Mouse (Mus musculus) gastrocnemius, postnatal 25 days (tissue): Measurements from ENCODE around the gene Rfc1. TPM values are rescaled to one million over a fixed set of nuclear protein-coding genes. Genes with fewer than 3 reads are reported as not detected.

ENCODE experiments used
- total RNA-seq, 2 experiments: library from RNA; stranded (reverse); gene quantifications; 1 replicate in 1 of 2; 2 replicates in 1 of 2; pipeline ENCODE4 v1.2.3; 2021

Gene Rfc1
- total RNA-seq, 2 experiments from 2014 or later: 18.3 to 20.5 TPM

Other genes with a start within 250 kb of the Rfc1 start
- gene Tmem156, start 243.5 kb downstream of the Rfc1 start, total RNA-seq: not detected
- gene Klhl5, start 228.1 kb downstream of the Rfc1 start, total RNA-seq: 1 to 10 TPM; 6.5 to 6.8 TPM
- gene Wdr19, start 136.0 kb downstream of the Rfc1 start, total RNA-seq: 1 to 10 TPM; 1.9 to 2.0 TPM
- gene Klb, start 12.6 kb upstream of the Rfc1 start, total RNA-seq: under 1 TPM; 0.18 to 0.64 TPM
- 100 to 1,000 TPM; 487 to 495 TPM for gene Rpl9, start 55.8 kb upstream of the Rfc1 start, total RNA-seq
- 10 to 100 TPM; 37.2 to 42.7 TPM for gene Lias, start 55.8 kb upstream of the Rfc1 start, total RNA-seq
- 10 to 100 TPM in 1 of 2 experiments, 1 to 10 TPM in 1; 9.4 to 14.8 TPM for gene Ugdh, start 100.3 kb upstream of the Rfc1 start, total RNA-seq
- 1 to 10 TPM in 1 of 2 experiments, not detected in 1; 2.6 TPM for gene Gm43552, start 157.2 kb upstream of the Rfc1 start, total RNA-seq
- 10 to 100 TPM; 33.5 to 34.6 TPM for gene Smim14, start 201.5 kb upstream of the Rfc1 start, total RNA-seq
- gene Ube2k, start 201.6 kb upstream of the Rfc1 start, total RNA-seq: 10 to 100 TPM; 59.0 to 60.3 TPM